Mouse (Mus musculus) heart, postnatal 0 days (tissue): ENCODE results near the gene Enox1.

Experiments
- CTCF ChIP-seq: IDR thresholded peaks from 2 replicates; pipeline ENCODE4 v1.5.1; 2016; ENCODE audit warnings: antibody characterized with exemption, control low read depth, low read depth
- EP300 ChIP-seq: IDR thresholded peaks from 2 replicates; pipeline ENCODE4 v1.6.1; 2016; ENCODE audit warnings: antibody characterized with exemption, low read depth

DNA sequence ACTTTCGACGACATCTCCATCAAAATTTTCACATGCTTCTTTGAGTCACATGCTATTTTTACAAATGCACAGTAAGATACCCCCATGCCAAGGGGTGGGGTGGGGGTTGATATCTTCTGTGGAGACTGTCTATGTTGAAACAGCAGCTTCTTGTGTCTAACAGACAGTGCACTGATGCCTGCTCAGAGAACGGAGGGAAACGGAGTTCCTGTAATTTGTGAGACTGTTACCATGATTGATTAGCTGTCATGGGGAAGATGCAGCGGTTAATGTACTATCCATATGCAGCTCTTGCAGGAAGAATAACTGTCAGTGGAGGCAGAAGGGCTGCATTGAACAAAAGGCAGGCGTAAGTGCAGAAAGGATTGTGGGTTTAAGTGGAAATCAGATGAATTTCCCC is 117.2 kb downstream of the Enox1 start:
- TF ChIP-seq EP300: no peak
- no peak for TF ChIP-seq CTCF
